Mouse (Mus musculus) brain, adult 2 months (tissue): ENCODE results near the gene Stambpl1.

Experiments
- DNase-seq: peaks from one replicate; pipeline ENCODE4 v3.0.0; 2011; ENCODE audit warnings: low read depth, low spot score

Gene Stambpl1

DNA sequence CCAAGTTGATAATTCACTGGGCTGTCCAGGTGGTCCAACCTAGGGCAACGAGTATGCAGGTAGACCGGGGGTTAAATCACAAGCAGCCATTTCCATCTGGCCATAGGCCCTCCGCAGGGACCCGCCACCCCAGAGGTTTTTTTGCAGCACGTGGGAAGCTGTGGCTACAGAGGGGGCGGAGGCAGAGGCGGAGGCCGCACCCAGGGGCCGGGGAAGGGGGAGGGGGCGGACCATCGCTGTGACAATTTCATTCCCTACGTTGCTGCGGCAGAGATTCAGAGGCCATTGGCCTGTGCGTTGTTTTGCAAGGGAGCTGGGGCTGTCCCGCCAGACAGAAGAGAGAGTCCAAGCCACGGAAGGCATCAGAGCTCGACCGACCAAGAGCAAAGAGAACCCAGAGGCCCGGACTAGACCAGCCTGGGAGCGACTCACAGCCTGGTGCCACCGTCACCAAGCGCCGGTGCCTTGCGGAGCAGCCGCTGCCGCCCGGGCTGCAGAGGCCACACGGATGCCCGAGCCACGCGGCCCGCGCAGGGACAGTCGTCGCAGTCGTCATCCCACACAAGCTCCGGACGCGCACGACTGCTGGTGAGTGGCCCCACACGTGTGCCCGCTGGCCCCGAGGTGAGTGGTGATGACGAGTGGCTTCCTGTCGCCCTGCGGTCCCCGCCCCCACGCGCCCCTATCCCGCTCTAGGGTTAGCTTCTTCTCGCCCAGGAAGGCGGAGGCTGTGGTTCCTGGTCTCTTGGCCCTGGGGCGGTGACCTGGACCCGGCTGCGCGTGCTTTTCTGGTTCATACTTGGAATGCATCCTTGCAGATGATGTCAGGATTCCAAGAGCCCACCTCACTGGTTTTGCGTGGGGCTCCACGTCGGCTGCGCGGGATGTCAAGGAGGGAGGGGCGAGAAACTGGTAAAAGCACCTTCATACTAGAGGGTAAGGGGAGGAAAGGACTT lies at the start of gene Stambpl1:
TSS of gene Stambpl1 (plus strand) at position 222 of the 956 bp plus-strand sequence.
- DNase-seq, result peak; percentile 81

- no peak for DNase-seq
These were observed 43.6 kb upstream of the Stambpl1 start for GRCm38 (mm10) chr19:34148421-34148820.

DNA sequence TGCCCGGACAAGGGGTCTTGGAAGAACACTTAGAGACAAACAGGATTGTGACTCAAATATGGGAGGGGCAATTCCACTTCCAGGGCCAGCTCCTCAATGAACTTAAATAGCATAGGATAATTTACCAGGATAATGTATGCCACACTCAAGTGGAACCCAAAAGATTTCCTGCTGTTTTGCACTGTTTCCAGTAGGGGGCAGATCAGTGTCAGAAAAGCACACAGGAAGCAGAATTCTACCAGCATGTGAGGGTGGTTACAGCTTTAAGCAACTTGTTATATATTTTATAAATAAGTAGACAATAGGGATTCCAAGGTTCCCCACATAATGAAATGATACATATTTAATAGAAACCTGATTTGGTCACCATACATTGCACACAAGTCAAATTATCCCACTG lies 40.1 kb upstream of the Stambpl1 start:
- peak; percentile 58 for DNase-seq

GRCm38 (mm10) chr19:34153263-34154144 lies 38.5 kb upstream of the Stambpl1 start:
- peak; percentile 16 for DNase-seq

- no peak for DNase-seq
These were observed 29.3 kb upstream of the Stambpl1 start for GRCm38 (mm10) chr19:34162693-34163092.

DNA sequence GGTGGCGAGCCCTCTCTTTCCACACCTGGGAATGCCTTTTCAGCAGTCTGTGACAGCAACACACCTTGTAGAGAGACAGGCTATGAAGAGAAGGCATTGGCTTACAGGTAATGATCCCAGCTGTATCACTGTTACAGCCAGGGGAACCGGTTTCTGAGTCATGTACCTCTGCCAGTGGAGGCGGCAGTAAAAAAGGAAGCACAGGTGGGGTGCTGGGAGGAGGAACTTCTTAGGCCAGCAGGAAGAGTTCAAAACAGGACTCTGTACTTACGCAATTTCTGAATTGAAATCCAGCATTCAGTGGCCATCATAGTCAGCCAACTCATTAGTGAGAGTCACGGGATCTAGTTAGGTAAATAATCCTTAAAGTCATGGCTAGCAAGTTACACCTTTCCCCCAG lies 26.1 kb upstream of the Stambpl1 start, which contains the start of gene Ankrd22:
TSS of gene Ankrd22 (minus strand) at position 163 of the 400 bp plus-strand sequence.
- peak; percentile 14 for DNase-seq

- DNase-seq, result peak; percentile 33
These were observed 25.6 kb upstream of the Stambpl1 start for GRCm38 (mm10) chr19:34166386-34166785.

DNA sequence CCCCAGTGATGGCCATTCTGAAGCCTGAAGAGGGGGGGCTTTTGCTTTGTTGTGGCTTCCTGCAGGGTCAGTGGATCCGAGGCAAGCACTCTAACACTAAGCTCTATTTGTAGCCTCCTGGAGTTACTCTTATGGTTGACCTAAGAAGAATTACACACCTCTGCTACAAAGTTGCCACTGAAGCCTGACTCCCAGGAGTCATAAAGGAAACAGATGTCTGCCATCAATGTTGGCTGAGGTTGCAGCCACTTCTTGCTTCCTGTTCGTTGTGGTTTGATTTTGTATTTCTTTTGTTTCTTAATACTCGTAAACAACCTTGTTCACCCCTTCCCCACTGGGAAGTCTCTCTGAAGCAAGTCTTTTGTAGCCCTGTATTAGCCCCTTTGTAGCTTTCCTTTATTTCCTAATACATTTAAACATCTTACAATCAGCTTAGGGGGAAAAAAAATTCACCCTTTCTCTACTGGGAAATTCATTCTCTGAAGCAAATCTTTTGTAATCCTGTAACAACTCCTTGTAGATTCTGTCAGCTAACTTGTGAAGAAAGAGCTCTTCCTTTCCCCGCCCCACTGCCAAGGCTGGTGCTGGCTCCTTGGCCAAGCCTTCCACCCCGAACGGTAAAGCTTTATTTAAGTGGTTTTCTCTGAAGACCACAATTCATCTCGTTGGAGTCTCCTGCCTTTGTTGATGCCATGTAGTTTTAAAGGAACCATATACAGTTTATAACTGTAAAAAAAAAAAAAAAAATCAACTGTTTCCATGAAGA lies 23.9 kb upstream of the Stambpl1 start:
- DNase-seq, result no peak

- no peak for DNase-seq
These were observed 22.9 kb upstream of the Stambpl1 start for GRCm38 (mm10) chr19:34169121-34169520.

GRCm38 (mm10) chr19:34171167-34171566 lies 20.9 kb upstream of the Stambpl1 start:
- DNase-seq, result no peak

GRCm38 (mm10) chr19:34174004-34174403 lies 18.0 kb upstream of the Stambpl1 start:
- no peak for DNase-seq

GRCm38 (mm10) chr19:34179136-34179535 lies 12.9 kb upstream of the Stambpl1 start:
- DNase-seq, result no peak

GRCm38 (mm10) chr19:34180316-34180715 lies 11.7 kb upstream of the Stambpl1 start:
- DNase-seq, result no peak

DNA sequence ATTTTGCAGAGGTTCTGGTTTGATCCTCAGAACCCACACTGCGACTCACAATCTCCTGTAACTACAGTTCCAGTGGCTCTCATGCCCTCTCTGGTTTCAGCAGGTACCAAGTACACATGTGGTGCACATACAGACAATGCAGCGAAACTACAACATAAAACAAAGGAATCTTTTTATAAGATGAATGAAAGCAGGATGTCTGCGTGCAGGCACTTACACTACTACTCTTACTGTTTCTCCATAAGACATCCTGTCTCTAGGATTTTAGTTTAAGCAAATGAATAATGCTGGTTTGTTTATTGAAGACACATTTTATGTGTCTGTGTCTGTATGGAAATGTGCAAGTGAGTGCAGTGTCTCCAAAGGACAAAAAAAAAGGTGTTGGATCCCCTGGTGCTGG lies 10.8 kb upstream of the Stambpl1 start:
- DNase-seq, result no peak

DNA sequence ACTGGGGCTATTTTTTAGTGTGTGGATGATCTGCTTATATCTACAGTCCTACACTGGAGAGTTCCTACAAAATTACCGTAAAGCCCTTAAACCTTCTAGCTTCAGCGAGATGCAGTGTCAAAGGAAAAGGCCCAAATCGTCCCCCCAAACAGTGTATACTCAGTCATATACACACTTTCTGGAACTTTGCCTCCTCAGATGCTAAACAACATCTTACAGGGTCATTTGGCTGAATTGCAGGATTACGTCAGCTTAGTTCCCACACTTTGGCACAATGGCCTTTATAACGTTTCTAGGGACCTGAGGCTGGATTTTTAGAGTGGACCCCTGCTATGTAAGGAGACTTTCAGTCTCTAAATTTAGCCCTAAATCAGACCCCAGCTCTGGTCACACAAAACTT lies 9.5 kb upstream of the Stambpl1 start:
- DNase-seq, result no peak

DNA sequence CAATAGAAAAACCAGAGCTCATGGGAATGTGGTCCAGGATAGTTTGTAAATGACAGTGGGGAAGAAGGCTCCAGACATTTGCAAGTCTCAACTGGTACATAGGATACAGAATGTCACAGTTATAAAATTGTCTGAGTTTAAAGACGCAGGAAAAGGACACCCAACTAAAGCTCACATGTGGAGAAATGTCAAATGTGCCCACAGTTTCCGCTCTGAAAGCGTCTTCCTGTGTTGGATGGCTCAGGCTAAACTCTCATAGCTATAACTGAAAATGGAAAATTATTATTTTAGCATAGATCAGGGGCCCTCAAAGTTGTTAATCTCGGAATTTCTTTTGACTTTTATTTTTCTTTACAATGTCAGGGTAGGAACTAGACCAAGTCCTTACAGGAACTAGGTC lies 5.2 kb upstream of the Stambpl1 start:
- no peak for DNase-seq

GRCm38 (mm10) chr19:34191645-34192007 lies 403 bp upstream of the Stambpl1 start:
- DNase-seq, result no peak

DNA sequence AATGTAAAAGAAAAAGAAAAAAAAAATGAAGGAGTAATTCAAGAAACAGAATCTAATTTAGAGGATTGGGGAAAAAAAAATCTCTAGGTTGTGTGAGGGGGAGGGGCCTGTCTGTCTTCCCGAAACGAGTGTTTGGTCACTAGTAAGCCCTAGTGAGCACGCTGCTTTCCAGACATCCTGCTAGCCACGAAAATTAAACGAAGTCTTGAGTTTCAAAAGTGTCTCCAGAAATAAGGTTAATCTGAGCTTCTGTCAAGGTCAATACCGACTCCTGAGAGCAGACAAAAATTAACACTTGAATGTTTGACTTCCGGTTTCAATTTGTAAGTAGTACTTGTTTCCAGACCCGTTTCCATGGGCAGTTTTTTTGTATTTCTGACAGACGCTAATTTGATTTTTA lies 1.1 kb downstream of the Stambpl1 start:
- peak; percentile 54 for DNase-seq

GRCm38 (mm10) chr19:34193683-34194082 lies 1.7 kb downstream of the Stambpl1 start:
- DNase-seq, result no peak

DNA sequence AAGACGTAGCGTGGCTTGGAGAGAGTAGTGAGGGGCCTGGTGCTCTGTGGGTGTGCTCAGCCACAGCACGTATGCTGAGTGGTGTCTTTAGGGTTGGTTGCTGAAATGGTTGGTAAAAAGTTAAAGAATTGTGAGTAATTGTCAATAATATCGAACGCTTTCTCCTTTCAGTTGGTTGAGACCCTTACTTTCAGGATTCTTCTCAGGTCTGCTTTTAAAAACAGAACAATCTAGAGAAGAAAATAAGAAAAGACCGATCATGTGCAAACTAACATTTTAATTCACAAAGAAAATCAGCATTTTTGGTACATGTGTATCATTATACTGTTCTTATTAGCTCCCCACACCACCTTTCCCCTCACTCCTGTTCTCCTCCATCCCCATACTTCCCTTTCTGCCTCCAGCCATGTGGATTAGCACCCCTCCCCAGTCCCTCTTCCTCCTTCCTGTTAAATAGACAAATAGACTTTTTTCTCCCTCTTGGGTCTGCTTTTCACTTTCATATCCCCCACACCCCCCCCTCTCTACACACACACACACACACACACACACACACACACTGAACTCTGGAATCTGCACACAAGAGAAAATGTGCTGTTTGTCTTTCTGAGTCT lies 2.2 kb downstream of the Stambpl1 start:
- peak; percentile 19 for DNase-seq

DNA sequence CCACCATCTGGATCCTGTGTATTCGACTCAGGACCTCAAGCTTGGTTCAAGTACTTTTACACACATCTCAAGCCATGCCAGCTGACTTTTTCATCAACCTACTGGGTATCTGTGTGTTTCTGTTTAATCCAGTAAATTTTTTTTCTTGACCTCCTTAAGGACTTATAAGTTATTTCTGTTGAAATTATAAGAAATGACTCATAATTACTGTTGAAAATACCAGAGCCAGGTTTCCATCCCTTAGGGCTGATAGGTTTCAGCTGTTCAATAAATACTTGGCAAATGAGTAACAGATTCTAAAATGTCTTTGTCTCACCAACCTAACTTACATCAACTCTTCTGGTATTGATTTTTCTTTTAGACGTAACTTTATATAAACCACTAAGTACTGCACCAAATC lies 3.0 kb downstream of the Stambpl1 start:
- no peak for DNase-seq
